Mouse (Mus musculus): ENCODE results near the gene Cfi.

The Cfi gene

GRCm38 (mm10) chr3:129893143-129893542, 57.5 kb downstream of the Cfi start:
- TF ChIP-seq CTCF (conservative IDR thresholded peaks at IDR 0.05; ENCODE audit: low read length) = no peak
- no peak for TF ChIP-seq POU5F1 (IDR thresholded peaks at IDR 0.05; ENCODE audit: borderline replicate concordance, low read length)
- TF ChIP-seq NANOG (IDR thresholded peaks at IDR 0.05; ENCODE audit: borderline replicate concordance, low read length) = no peak
- peaks cover 25% of the 10 kb centered on the region for H3K4me1 ChIP-seq (replicated peaks; ENCODE audit: low read depth, low read length)
- H3K9me3 ChIP-seq (ENCODE audit: low read length) = no peaks in the 10 kb centered on the region
- H3K27me3 ChIP-seq (ENCODE audit: insufficient read depth, low read length) = no peaks in the 10 kb centered on the region
- H3K36me3 ChIP-seq (ENCODE audit: insufficient read depth, low read length) = peaks cover 42% of the 10 kb centered on the region
- H3K4me3 ChIP-seq (replicated peaks; ENCODE audit: low read length) = no peak overlapping the region

GRCm38 (mm10) chr3:129896591-129896990, 60.9 kb downstream of the Cfi start:
- peaks cover 31% of the 10 kb centered on the region for H3K4me1 ChIP-seq (replicated peaks; ENCODE audit: low read depth, low read length)
- no peaks in the 10 kb centered on the region for H3K27me3 ChIP-seq (ENCODE audit: insufficient read depth, low read length)
- TF ChIP-seq CTCF (conservative IDR thresholded peaks at IDR 0.05; ENCODE audit: low read length) (no peak), NANOG (IDR thresholded peaks at IDR 0.05; ENCODE audit: borderline replicate concordance, low read length) (no peak), POU5F1 (IDR thresholded peaks at IDR 0.05; ENCODE audit: borderline replicate concordance, low read length) (no peak)
- H3K36me3 ChIP-seq (ENCODE audit: insufficient read depth, low read length) = peaks cover 29% of the 10 kb centered on the region
- H3K9me3 ChIP-seq (ENCODE audit: low read length) = no peaks in the 10 kb centered on the region
- no peak overlapping the region for H3K4me3 ChIP-seq (replicated peaks; ENCODE audit: low read length)

GRCm38 (mm10) chr3:129898886-129899285, 63.2 kb downstream of the Cfi start:
- Histone ChIP-seq H3K9me3 (ENCODE audit: low read length) (no peaks in the 10 kb centered on the region), H3K4me3 (replicated peaks; ENCODE audit: low read length) (no peak overlapping the region), H3K27me3 (ENCODE audit: insufficient read depth, low read length) (peaks cover 4% of the 10 kb centered on the region; the same call in 1 of the 2 replicates), H3K36me3 (ENCODE audit: insufficient read depth, low read length) (peaks cover 9% of the 10 kb centered on the region; the same call in 1 of the 2 replicates), H3K4me1 (replicated peaks; ENCODE audit: low read depth, low read length) (peaks cover 34% of the 10 kb centered on the region)
- TF ChIP-seq POU5F1 (IDR thresholded peaks at IDR 0.05; ENCODE audit: borderline replicate concordance, low read length) = no peak
- TF ChIP-seq CTCF (conservative IDR thresholded peaks at IDR 0.05; ENCODE audit: low read length) = no peak
- TF ChIP-seq NANOG (IDR thresholded peaks at IDR 0.05; ENCODE audit: borderline replicate concordance, low read length) = no peak

DNA sequence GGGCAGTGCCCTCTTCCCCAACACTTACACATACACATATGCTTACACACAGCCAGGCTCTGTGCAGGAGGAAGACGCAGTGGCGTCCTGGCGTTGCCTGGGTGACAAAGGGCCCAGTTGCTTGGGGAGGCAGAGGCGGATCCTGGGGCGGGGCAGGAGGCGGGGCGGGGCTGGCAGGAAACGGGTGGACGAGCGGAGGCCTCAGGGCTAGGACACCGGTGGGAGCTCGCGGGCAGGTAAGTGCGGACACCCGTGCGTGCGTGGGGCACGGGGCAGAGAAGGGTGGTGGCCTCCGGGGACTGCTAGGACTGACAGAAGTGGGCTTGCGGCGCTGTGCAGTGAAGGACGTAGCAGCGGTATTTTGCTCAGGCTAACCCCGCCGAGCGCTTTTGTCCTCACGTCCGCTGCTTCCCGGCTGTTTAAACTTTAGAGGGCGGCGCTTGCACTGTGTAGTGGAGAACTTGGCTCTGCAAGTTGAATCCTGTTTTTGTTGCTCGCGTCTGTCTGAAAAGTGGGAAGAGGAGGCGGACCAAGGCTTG, 65.7 kb downstream of the Cfi start, which contains the start of gene Casp6:
Casp6 (plus strand) TSS at position 155 of the 539 bp plus-strand sequence.
- no peaks in the 10 kb centered on the region; the same call in 1 of the 2 replicates for H3K36me3 ChIP-seq (ENCODE audit: insufficient read depth, low read length)
- no peaks in the 10 kb centered on the region for H3K9me3 ChIP-seq (ENCODE audit: low read length)
- TF ChIP-seq POU5F1 (IDR thresholded peaks at IDR 0.05; ENCODE audit: borderline replicate concordance, low read length) = no peak
- no peak for TF ChIP-seq CTCF (conservative IDR thresholded peaks at IDR 0.05; ENCODE audit: low read length)
- no peak for TF ChIP-seq NANOG (IDR thresholded peaks at IDR 0.05; ENCODE audit: borderline replicate concordance, low read length)
- peak within 1 kb of the TSS; percentile 81 for H3K4me3 ChIP-seq (replicated peaks; ENCODE audit: low read length)
- peaks cover 41% of the 10 kb centered on the region for H3K4me1 ChIP-seq (replicated peaks; ENCODE audit: low read depth, low read length)
- peaks cover 4% of the 10 kb centered on the region; the same call in 1 of the 2 replicates for H3K27me3 ChIP-seq (ENCODE audit: insufficient read depth, low read length)

DNA sequence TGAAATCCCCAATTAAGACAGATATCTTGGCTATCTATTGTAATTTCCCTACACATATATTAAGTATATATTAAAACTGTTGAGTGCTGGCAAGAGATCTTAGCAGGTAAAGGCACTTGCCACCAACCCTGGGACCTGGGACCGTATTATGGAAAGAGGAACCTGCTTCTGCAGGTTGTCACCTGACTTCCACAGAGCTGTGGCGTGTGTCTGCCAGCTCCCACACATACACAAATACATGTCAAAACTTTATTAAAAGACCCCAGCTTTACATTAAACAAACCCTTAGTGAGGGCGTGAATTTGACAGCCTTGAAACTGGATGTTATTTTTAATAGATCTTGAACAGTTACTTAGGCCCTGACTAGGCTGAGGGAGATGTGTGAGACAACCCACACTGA, 67.7 kb downstream of the Cfi start:
- Histone ChIP-seq H3K36me3 (ENCODE audit: insufficient read depth, low read length) (no peaks in the 10 kb centered on the region; the same call in 1 of the 2 replicates), H3K27me3 (ENCODE audit: insufficient read depth, low read length) (peaks cover 4% of the 10 kb centered on the region; the same call in 1 of the 2 replicates), H3K4me1 (replicated peaks; ENCODE audit: low read depth, low read length) (peaks cover 30% of the 10 kb centered on the region), H3K9me3 (ENCODE audit: low read length) (no peaks in the 10 kb centered on the region), H3K4me3 (replicated peaks; ENCODE audit: low read length) (no peak overlapping the region)
- TF ChIP-seq CTCF (conservative IDR thresholded peaks at IDR 0.05; ENCODE audit: low read length) (no peak), NANOG (IDR thresholded peaks at IDR 0.05; ENCODE audit: borderline replicate concordance, low read length) (no peak), POU5F1 (IDR thresholded peaks at IDR 0.05; ENCODE audit: borderline replicate concordance, low read length) (no peak)

- Histone ChIP-seq H3K36me3 (ENCODE audit: insufficient read depth, low read length) (no peaks in the 10 kb centered on the region; the same call in 1 of the 2 replicates), H3K4me1 (replicated peaks; ENCODE audit: low read depth, low read length) (peaks cover 25% of the 10 kb centered on the region), H3K27me3 (ENCODE audit: insufficient read depth, low read length) (peaks cover 4% of the 10 kb centered on the region; the same call in 1 of the 2 replicates), H3K4me3 (replicated peaks; ENCODE audit: low read length) (no peak overlapping the region), H3K9me3 (ENCODE audit: low read length) (no peaks in the 10 kb centered on the region)
- TF ChIP-seq POU5F1 (IDR thresholded peaks at IDR 0.05; ENCODE audit: borderline replicate concordance, low read length) (no peak), NANOG (IDR thresholded peaks at IDR 0.05; ENCODE audit: borderline replicate concordance, low read length) (no peak), CTCF (conservative IDR thresholded peaks at IDR 0.05; ENCODE audit: low read length) (no peak)
Observed at GRCm38 (mm10) chr3:129903866-129904265, 68.2 kb downstream of the Cfi start.

DNA sequence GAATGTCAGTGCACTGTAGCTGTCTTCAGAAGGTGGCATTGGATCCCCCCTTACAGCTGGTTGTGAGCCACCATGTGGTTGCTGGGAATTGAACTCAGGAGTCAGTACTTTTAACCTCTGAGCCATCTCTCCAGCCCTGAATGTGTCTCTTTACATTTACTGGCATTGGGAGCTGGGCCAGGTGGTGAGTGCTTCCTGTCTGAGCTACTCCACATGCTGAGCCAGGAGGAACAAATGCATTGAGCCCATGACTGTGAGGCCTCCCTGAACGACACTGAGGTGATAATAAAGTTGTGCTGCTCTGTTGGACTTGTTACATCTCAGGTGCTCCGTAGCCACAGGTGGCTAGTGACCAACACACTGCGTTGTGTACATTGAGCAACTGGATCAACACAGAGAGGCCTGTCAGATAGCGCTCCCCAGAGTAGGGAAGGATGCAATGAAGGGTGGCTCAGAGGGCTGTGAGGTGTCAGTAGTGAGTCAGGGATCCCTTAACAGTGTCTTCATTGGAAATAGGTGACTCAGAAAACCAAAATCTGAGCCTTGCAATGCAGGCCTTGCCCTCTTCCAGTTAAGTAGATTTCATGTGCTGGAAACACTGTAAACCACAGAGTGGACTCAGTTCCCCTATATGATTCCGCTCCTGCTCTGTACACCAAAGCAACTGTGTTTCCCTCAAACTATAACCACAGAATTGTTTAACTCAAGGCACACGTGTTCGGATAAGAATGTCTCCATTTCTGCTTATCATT, 68.9 kb downstream of the Cfi start:
- TF ChIP-seq CTCF (conservative IDR thresholded peaks at IDR 0.05; ENCODE audit: low read length) = no peak
- no peak for TF ChIP-seq NANOG (IDR thresholded peaks at IDR 0.05; ENCODE audit: borderline replicate concordance, low read length)
- TF ChIP-seq POU5F1 (IDR thresholded peaks at IDR 0.05; ENCODE audit: borderline replicate concordance, low read length) = no peak
- peaks cover 4% of the 10 kb centered on the region; the same call in 1 of the 2 replicates for H3K27me3 ChIP-seq (ENCODE audit: insufficient read depth, low read length)

DNA sequence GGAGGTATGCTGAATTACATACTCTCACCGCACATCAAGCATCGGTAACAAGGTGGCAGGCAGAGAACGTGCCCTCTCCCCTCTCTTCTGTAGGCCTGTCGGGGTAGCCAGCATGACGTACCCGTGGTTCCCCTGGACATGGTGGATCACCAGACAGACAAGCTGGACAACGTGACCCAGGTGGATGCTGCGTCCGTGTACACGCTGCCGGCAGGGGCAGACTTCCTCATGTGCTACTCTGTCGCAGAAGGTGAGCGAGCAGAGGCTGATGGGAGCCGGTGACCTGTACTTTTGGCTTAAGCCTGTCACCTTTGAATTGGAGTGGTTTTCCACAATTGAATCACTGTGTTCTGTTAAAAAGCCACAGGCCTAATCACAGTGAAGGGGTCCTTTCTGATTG, 76.3 kb downstream of the Cfi start:
- Histone ChIP-seq H3K36me3 (ENCODE audit: insufficient read depth, low read length) (no peaks in the 10 kb centered on the region), H3K4me3 (replicated peaks; ENCODE audit: low read length) (no peak overlapping the region), H3K9me3 (ENCODE audit: low read length) (no peaks in the 10 kb centered on the region), H3K27me3 (ENCODE audit: insufficient read depth, low read length) (peaks cover 8% of the 10 kb centered on the region), H3K4me1 (replicated peaks; ENCODE audit: low read depth, low read length) (0 out of 2 replicates have a peak, but pooled peaks cover 4% of the 10 kb centered on the region)
- TF ChIP-seq POU5F1 (IDR thresholded peaks at IDR 0.05; ENCODE audit: borderline replicate concordance, low read length) (no peak), CTCF (conservative IDR thresholded peaks at IDR 0.05; ENCODE audit: low read length) (no peak), NANOG (IDR thresholded peaks at IDR 0.05; ENCODE audit: borderline replicate concordance, low read length) (no peak)

More for the DNA sequence above, 68.9 kb downstream of the Cfi start:
- no peaks in the 10 kb centered on the region; the same call in 1 of the 2 replicates for H3K36me3 ChIP-seq (ENCODE audit: insufficient read depth, low read length)
- no peaks in the 10 kb centered on the region for H3K9me3 ChIP-seq (ENCODE audit: low read length)
- no peak overlapping the region for H3K4me3 ChIP-seq (replicated peaks; ENCODE audit: low read length)
- H3K4me1 ChIP-seq (replicated peaks; ENCODE audit: low read depth, low read length) = peaks cover 21% of the 10 kb centered on the region

All from E14TG2a.4 (cell line).